Mouse (Mus musculus) midbrain, postnatal 0 days (tissue): ENCODE results near the gene Pdzk1ip1. TPM values are rescaled to one million over a fixed set of nuclear protein-coding genes. Genes with fewer than 3 reads are reported as not detected.

Experiments
- ATAC-seq: fragments of 200-750 bp; cut with Nextera tagmentation; 2 replicates; pipeline ENCODE4 v1.8.0; 2017; ENCODE audit warnings: moderate number of reproducible peaks, mild to moderate bottlenecking, moderate TSS enrichment, moderate library complexity; ENCODE audit not compliant: low FRiP score
- DNase-seq: peaks from one replicate; pipeline ENCODE4 v3.0.0-alpha.2; 2015; ENCODE audit warnings: low spot score
- H3K27ac ChIP-seq: fragments of 300-500 bp; sonication (generic); 2 replicates; pipeline ENCODE4 v1.5.1; 2014; ENCODE audit warnings: low read depth, mild to moderate bottlenecking, low read length, mixed read lengths
- H3K27me3 ChIP-seq: fragments of 300-500 bp; sonication (generic); 2 replicates; pipeline ENCODE4 v1.6.1; 2014; ENCODE audit warnings: low read length, control low read depth, mixed read lengths; ENCODE audit not compliant: insufficient read depth
- H3K36me3 ChIP-seq: fragments of 300-500 bp; sonication (generic); 2 replicates; pipeline ENCODE4 v1.6.1; 2014; ENCODE audit warnings: low read length, control low read depth, mixed read lengths; ENCODE audit not compliant: insufficient read depth
- H3K4me1 ChIP-seq: fragments of 300-500 bp; sonication (generic); 2 replicates; pipeline ENCODE4 v1.6.1; 2014; ENCODE audit warnings: mild to moderate bottlenecking, control low read depth, antibody characterized with exemption, low read length, mixed read lengths; ENCODE audit not compliant: insufficient read depth
- H3K4me2 ChIP-seq: fragments of 300-500 bp; sonication (generic); 2 replicates; pipeline ENCODE4 v1.6.1; 2014; ENCODE audit warnings: low read depth, mild to moderate bottlenecking, low read length, mixed read lengths; ENCODE audit not compliant: poor library complexity, severe bottlenecking
- H3K4me3 ChIP-seq: fragments of 300-500 bp; sonication (generic); 2 replicates; pipeline ENCODE4 v1.5.1; 2014; ENCODE audit warnings: low read depth, mild to moderate bottlenecking, low read length, moderate library complexity
- H3K9ac ChIP-seq: fragments of 300-500 bp; sonication (generic); replicated peaks from 2 replicates; pipeline ENCODE4 v1.6.1; 2014; ENCODE audit warnings: mild to moderate bottlenecking, low read length, moderate library complexity, mixed read lengths; ENCODE audit not compliant: poor library complexity, severe bottlenecking
- H3K9me3 ChIP-seq: fragments of 300-500 bp; sonication (generic); 2 replicates; pipeline ENCODE4 v1.6.1; 2016; ENCODE audit warnings: low read length, control low read depth
- CTCF ChIP-seq: IDR thresholded peaks from 2 replicates; pipeline ENCODE4 v1.5.1; 2016; ENCODE audit warnings: antibody characterized with exemption, mild to moderate bottlenecking
- WGBS: fragments of 180-500 bp; shearing (Covaris S2); extraction: QIAGEN DNeasy Blood & Tissue Kit; methylation state at CpG from one replicate; pipeline ENCODE4 v1.1.7; 2014; 5-methylcytosine and 5-hydroxymethylcytosine counted together
- polyA plus RNA-seq: library from polyadenylated mRNA; unstranded; fragments of >200 nt; fragmentation: Nextera tagmentation; extraction: Ambion mirVana; gene quantifications from 2 replicates; pipeline ENCODE4 v1.2.1, GENCODE M21; 2015
- total RNA-seq: library from RNA; depleted of rRNA; stranded (reverse); fragments of >200 nt; gene quantifications from 2 replicates; pipeline ENCODE4 v1.2.3, GENCODE M21; 2014

Pdzk1ip1 gene
- total and polyA plus RNA-seq, 2 experiments from 2014 or later, result 1.9 to 3.0 TPM

DNA sequence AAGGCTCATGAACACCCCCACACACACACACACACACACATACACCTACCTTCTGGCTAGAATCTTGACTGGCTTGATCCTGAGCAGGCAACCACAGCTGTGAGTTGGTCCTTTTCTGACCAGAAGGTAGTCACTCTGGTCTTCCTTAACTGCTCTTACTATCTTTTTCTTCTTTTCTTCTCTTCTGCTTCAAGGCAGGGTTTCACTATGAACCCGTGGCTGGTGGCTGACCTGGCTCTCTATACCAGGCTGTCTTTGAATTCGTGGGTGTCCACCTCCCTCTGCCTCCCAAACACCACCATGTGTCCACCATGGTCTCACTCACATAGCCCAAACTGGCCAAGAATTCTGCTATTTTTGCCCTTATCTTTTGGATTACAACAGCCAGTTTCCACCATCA, 33.5 kb upstream of the Pdzk1ip1 start:
- no peaks in the 10 kb centered on the region for H3K9me3 ChIP-seq
- no peak for TF ChIP-seq CTCF

DNA sequence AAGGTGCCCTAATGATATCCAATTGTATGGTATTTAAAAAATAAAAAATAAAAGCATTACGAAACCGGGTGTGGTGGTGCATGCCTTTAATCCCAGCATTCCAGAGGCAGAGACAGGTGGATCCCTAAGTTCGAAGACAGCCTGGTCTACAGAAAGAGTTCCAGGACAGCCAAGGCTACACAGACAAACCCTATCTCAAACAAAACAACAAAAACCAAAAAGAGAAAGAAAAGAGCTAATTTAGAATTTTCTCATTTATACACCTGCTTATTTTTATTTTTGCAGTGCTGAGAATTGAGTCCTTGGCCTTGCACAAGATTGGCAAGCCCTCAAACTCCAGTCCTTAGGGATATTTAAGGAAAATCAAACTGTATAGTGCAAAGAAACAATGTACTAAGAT, 32.8 kb upstream of the Pdzk1ip1 start:
- ATAC-seq, result no peak
- 23% methylated on average over 3 of the region's 3 CpGs for WGBS
- Histone ChIP-seq H3K9ac (peak overlapping the region; percentile 69; the same call in 1 of the 2 replicates), H3K9me3 (no peaks in the 10 kb centered on the region), H3K27ac (peak overlapping the region; percentile 84), H3K4me1 (0 out of 2 replicates have a peak, but pooled peaks cover 3% of the 10 kb centered on the region), H3K27me3 (peaks cover 36% of the 10 kb centered on the region), H3K4me3 (no peak overlapping the region), H3K36me3 (no peaks in the 10 kb centered on the region), H3K4me2 (peak overlapping the region; percentile 46)
- TF ChIP-seq CTCF, result no peak
- no peak for DNase-seq

More for the DNA sequence above, 33.5 kb upstream of the Pdzk1ip1 start:
- 17% methylated on average over 2 of the region's 2 CpGs for WGBS
- no peak overlapping the region for H3K9ac ChIP-seq
- no peak for ATAC-seq
- H3K27ac ChIP-seq, result no peak overlapping the region
- no peak for DNase-seq
- no peaks in the 10 kb centered on the region for H3K36me3 ChIP-seq
- no peak overlapping the region for H3K4me2 ChIP-seq
- peaks cover 35% of the 10 kb centered on the region for H3K27me3 ChIP-seq
- no peak overlapping the region for H3K4me3 ChIP-seq
- 0 out of 2 replicates have a peak, but pooled peaks cover 3% of the 10 kb centered on the region for H3K4me1 ChIP-seq

DNA sequence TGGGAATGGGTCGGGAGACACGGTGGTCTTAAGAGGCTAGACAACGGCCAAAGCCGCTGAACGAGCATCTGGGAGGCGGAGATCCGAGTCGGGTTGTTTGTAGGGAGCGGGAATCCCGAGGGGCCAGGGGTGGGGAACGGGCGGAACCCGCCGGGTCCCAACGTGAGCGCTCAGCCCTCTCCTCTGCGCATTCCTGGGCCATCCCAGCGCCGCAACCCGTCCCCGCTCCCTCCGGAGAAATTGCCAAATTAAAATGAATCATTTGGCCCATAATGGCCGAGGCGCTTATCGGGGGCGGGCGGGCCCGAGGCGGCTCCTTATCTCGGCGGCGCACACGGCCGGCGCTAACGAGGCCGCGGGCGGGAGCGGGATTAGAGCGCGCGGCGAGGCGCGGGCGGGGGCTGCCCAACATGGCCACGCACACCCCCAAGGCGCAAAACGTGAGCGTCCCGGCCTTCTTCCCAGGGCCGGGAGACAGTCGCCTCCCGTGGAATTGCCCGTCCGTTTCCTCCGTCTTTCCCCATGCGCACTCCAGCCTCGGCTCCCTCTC, 32.1 kb upstream of the Pdzk1ip1 start, which contains the start of gene Tal1:
Gene Tal1, plus strand, starts transcription at position 56 of the 550 bp plus-strand sequence.
- peak within 1 kb of the TSS; percentile 69 for H3K9ac ChIP-seq
- no peaks in the 10 kb centered on the region for H3K36me3 ChIP-seq
- DNase-seq (no peak), ATAC-seq (peak; percentile 64)
- WGBS, result 1% methylated on average over 58 of the region's 60 CpGs
- peak within 1 kb of the TSS; percentile 42 for H3K4me3 ChIP-seq
- H3K27me3 ChIP-seq, result peaks cover 35% of the 10 kb centered on the region
- TF ChIP-seq CTCF, result no peak
- 0 out of 2 replicates have a peak, but pooled peaks cover 3% of the 10 kb centered on the region for H3K4me1 ChIP-seq
- H3K4me2 ChIP-seq, result peak within 1 kb of the TSS; percentile 46
- no peaks in the 10 kb centered on the region for H3K9me3 ChIP-seq
- peak within 1 kb of the TSS; percentile 84 for H3K27ac ChIP-seq

DNA sequence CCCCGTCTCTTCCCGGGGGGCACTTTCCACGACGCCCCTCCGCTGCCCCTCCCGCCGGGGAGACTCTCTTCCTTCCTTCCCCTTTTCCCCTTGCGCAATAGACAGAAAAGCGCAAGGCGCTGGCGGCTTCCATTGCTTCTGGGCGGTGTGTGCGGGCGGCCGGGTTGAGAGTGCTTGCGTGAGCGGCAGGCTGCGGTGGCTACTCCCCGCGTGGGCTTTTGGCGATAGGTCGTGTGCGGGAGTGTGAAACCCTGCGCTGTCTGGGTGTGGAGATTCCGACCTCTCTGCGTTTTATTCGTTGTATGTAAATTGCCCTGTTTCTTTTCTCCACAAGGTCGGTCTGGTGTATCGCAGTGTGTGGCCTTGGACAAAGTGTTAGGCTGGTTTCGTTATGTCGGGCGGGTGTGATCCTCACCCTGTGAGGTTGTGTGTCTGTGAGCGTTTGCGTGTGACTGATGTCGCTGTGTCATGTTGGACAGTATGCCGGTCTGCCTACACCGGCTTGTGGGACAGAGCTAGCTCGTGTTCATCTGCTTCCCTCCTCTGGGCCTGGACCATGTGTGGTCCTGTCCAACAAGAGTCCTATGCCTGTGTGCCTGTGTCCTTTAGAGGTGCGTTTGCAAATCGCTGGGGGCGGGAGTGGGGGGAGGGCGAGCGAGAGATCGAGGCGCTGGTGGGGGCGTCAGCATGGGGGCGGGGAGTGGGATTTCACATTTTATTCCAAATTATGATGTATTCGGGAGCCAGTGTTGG, 31.4 kb upstream of the Pdzk1ip1 start:
- DNase-seq, result peak; percentile 17
- no peak for TF ChIP-seq CTCF
- H3K9me3 ChIP-seq, result no peaks in the 10 kb centered on the region
- peak overlapping the region; percentile 46 for H3K4me2 ChIP-seq
- H3K4me3 ChIP-seq, result peak overlapping the region; percentile 42
- peak overlapping the region; percentile 69 for H3K9ac ChIP-seq
- 0 out of 2 replicates have a peak, but pooled peaks cover 3% of the 10 kb centered on the region for H3K4me1 ChIP-seq
- peak overlapping the region; percentile 84 for H3K27ac ChIP-seq
- peaks cover 39% of the 10 kb centered on the region for H3K27me3 ChIP-seq
- H3K36me3 ChIP-seq, result no peaks in the 10 kb centered on the region
- peak; percentile 78 for ATAC-seq
- WGBS, result under 1% methylated on average over 46 of the region's 48 CpGs

DNA sequence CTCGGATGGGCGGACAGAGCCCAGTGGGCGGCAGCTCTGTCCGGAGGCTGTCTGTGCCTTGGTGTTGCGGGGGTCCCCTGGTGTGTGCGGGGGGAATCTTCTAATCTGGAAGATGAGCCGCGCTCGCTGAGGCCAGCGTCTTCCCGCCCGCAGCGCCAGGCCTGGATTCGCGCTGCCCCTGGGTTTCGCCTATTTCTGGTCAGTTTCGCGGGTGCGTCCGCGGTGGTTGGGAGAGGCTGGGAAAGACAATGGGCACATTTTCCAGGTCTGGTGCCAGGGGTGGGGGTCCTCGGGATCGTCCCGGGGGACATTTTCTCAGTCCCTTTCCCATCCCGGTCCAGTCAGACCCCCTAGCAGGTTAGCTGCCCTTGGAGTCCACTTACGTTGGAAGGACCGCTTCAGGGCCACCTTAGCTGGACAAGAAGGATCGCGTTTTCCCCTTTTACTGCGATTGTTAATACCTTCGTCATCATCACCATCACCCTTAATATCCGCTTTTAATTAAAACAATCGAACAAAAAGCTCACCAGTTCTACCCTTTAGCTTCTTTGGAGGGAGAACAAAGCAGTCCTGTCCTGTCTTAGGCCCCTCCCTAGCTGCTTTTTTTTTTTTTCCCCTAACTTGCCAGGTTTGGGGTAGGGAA, 30.7 kb upstream of the Pdzk1ip1 start:
- Histone ChIP-seq H3K4me3 (peak overlapping the region; percentile 42), H3K4me1 (0 out of 2 replicates have a peak, but pooled peaks cover under 1% of the 10 kb centered on the region), H3K9me3 (no peaks in the 10 kb centered on the region), H3K9ac (peak overlapping the region; percentile 69), H3K36me3 (no peaks in the 10 kb centered on the region), H3K4me2 (peak overlapping the region; percentile 46), H3K27ac (peak overlapping the region; percentile 84), H3K27me3 (peaks cover 44% of the 10 kb centered on the region)
- DNase-seq (no peak), ATAC-seq (peak; percentile 41; the same call in 1 of the 2 replicates)
- TF ChIP-seq CTCF, result no peak
- WGBS, result under 1% methylated on average over 33 of the region's 33 CpGs
